Mouse (Mus musculus) bone marrow, adult 2 months (tissue): ENCODE data around the gene Ubash3b. TPM values are rescaled to one million over a fixed set of nuclear protein-coding genes. Genes with fewer than 3 reads are reported as not detected.
A peak's percentile ranks its signal among the peaks of the same experiment; 100 is the strongest.

Experiments used
- H3K27ac ChIP-seq: fragments of 200-500 bp; 2 replicates; pipeline ENCODE4 v1.5.1; 2012; ENCODE audit warnings: low read depth, mild to moderate bottlenecking, control low read depth, inconsistent platforms, low read length; ENCODE audit not compliant: control insufficient read depth, poor library complexity, insufficient read depth
- H3K4me1 ChIP-seq: fragments of 200-500 bp; 2 replicates; pipeline ENCODE4 v1.6.1; 2011; ENCODE audit warnings: low read length; ENCODE audit not compliant: control insufficient read depth, insufficient read depth
- H3K4me3 ChIP-seq: fragments of 200-500 bp; replicated peaks from 2 replicates; pipeline ENCODE3; 2011; ENCODE audit warnings: mild to moderate bottlenecking, low read depth, low read length, control low read depth; ENCODE audit not compliant: control insufficient read depth
- CTCF ChIP-seq: fragments of 200-500 bp; IDR thresholded peaks from 2 replicates; pipeline ENCODE4 v1.5.1; 2011; ENCODE audit warnings: low read length, control low read depth; ENCODE audit not compliant: control insufficient read depth, insufficient read depth
- POLR2A ChIP-seq: fragments of 200-500 bp; IDR thresholded peaks from 2 replicates; pipeline ENCODE4 v1.6.1; 2011; ENCODE audit warnings: low read depth, mild to moderate bottlenecking, control low read depth, low read length, borderline replicate concordance; ENCODE audit not compliant: control insufficient read depth
- WGBS: fragments of 180-500 bp; shearing (Covaris S2); methylation state at CpG from one replicate; pipeline ENCODE4 v1.1.7; 2018; 5-methylcytosine and 5-hydroxymethylcytosine counted together
- polyA plus RNA-seq: library from polyadenylated mRNA; stranded (reverse); fragments of >200 nt; gene quantifications from 2 replicates; pipeline ENCODE4 v1.2.4, GENCODE M21; 2011; ENCODE audit warnings: low replicate concordance; ENCODE audit not compliant: missing spikeins, insufficient read depth, insufficient read length

Ubash3b gene
- polyA plus RNA-seq, 1 experiment, result 33.4 TPM

GRCm38 (mm10) chr9:41191651-41192210 lies 30.2 kb upstream of the Ubash3b start:
- H3K4me3 ChIP-seq, result no peak overlapping the region
- H3K4me1 ChIP-seq, result no peaks in the 10 kb centered on the region; the same call in 1 of the 2 replicates
- TF ChIP-seq POLR2A (no peak), CTCF (no peak)
- 77% methylated on average over 9 of the region's 9 CpGs for WGBS
- no peak overlapping the region for H3K27ac ChIP-seq

GRCm38 (mm10) chr9:41190745-41191482 lies 29.4 kb upstream of the Ubash3b start:
- Histone ChIP-seq H3K4me1 (no peaks in the 10 kb centered on the region), H3K4me3 (no peak overlapping the region), H3K27ac (no peak overlapping the region)
- TF ChIP-seq POLR2A (no peak), CTCF (peak; percentile 98)
- 25% methylated on average over 9 of the region's 9 CpGs for WGBS

- WGBS, result 84% methylated on average over 4 of the region's 4 CpGs
- H3K4me3 ChIP-seq, result no peak overlapping the region
- H3K4me1 ChIP-seq, result no peaks in the 10 kb centered on the region
- no peak overlapping the region for H3K27ac ChIP-seq
- TF ChIP-seq POLR2A, result no peak
- TF ChIP-seq CTCF, result no peak
Measured at GRCm38 (mm10) chr9:41187939-41188338, 26.4 kb upstream of the Ubash3b start.

- Histone ChIP-seq H3K4me3 (no peak overlapping the region), H3K27ac (no peak overlapping the region), H3K4me1 (no peaks in the 10 kb centered on the region)
- TF ChIP-seq CTCF (no peak), POLR2A (no peak)
- WGBS, result 85% methylated on average over 9 of the region's 9 CpGs
Measured at GRCm38 (mm10) chr9:41187498-41187897, 26.0 kb upstream of the Ubash3b start.

- H3K4me1 ChIP-seq, result no peaks in the 10 kb centered on the region
- H3K4me3 ChIP-seq, result no peak overlapping the region
- TF ChIP-seq POLR2A (no peak), CTCF (no peak)
- H3K27ac ChIP-seq, result no peak overlapping the region
- 52% methylated on average over 9 of the region's 9 CpGs for WGBS
Measured at GRCm38 (mm10) chr9:41185331-41185730, 23.8 kb upstream of the Ubash3b start.

GRCm38 (mm10) chr9:41182550-41182949 lies 21.1 kb upstream of the Ubash3b start:
- H3K4me1 ChIP-seq, result no peaks in the 10 kb centered on the region; the same call in 1 of the 2 replicates
- no peak overlapping the region for H3K27ac ChIP-seq
- TF ChIP-seq CTCF, result peak; percentile 41; the same call in 1 of the 2 replicates
- TF ChIP-seq POLR2A, result no peak
- H3K4me3 ChIP-seq, result no peak overlapping the region

- 46% methylated on average over 8 of the region's 8 CpGs for WGBS
- no peak overlapping the region for H3K27ac ChIP-seq
- no peak overlapping the region for H3K4me3 ChIP-seq
- TF ChIP-seq CTCF, result no peak
- TF ChIP-seq POLR2A, result no peak
- H3K4me1 ChIP-seq, result no peaks in the 10 kb centered on the region; the same call in 1 of the 2 replicates
Measured at GRCm38 (mm10) chr9:41181803-41182202, 20.3 kb upstream of the Ubash3b start.

GRCm38 (mm10) chr9:41181372-41181771 lies 19.9 kb upstream of the Ubash3b start:
- no peak overlapping the region for H3K4me3 ChIP-seq
- no peaks in the 10 kb centered on the region; the same call in 1 of the 2 replicates for H3K4me1 ChIP-seq
- no peak for TF ChIP-seq CTCF
- TF ChIP-seq POLR2A, result no peak
- no peak overlapping the region for H3K27ac ChIP-seq
- WGBS, result 20% methylated on average over 9 of the region's 9 CpGs

GRCm38 (mm10) chr9:41179056-41179455 lies 17.6 kb upstream of the Ubash3b start:
- Histone ChIP-seq H3K4me3 (no peak overlapping the region), H3K4me1 (no peaks in the 10 kb centered on the region; the same call in 1 of the 2 replicates), H3K27ac (no peak overlapping the region)
- TF ChIP-seq CTCF, result no peak
- TF ChIP-seq POLR2A, result no peak
- 66% methylated on average over 5 of the region's 5 CpGs for WGBS
